Mouse (Mus musculus): ENCODE measurements around the gene Atrn.
"Not testable (repeated sequence)": the region's sequence is repeated elsewhere in the genome, so short reads cannot be mapped to it uniquely, and the experiment has no call there.

Gene Atrn

GRCm38 (mm10) chr2:130961851-130962250, 55.6 kb downstream of the Atrn start:
- DNase-seq = no peak

- DNase-seq = no peak
These were observed 58.7 kb downstream of the Atrn start for GRCm38 (mm10) chr2:130965042-130965441.

- DNase-seq = no peak
These were observed 64.7 kb downstream of the Atrn start for GRCm38 (mm10) chr2:130971030-130971429.

- no peak for DNase-seq
These were observed 66.1 kb downstream of the Atrn start for GRCm38 (mm10) chr2:130972386-130972785.

GRCm38 (mm10) chr2:130974928-130975327, 68.6 kb downstream of the Atrn start:
- no peak for DNase-seq

GRCm38 (mm10) chr2:130977589-130977988, 71.3 kb downstream of the Atrn start:
- no peak for DNase-seq

- DNase-seq = no peak
These were observed 72.0 kb downstream of the Atrn start for GRCm38 (mm10) chr2:130978058-130978847.

- no peak for DNase-seq
These were observed 72.8 kb downstream of the Atrn start for GRCm38 (mm10) chr2:130979138-130979537.

GRCm38 (mm10) chr2:130992818-130993217, 86.5 kb downstream of the Atrn start:
- no peak for DNase-seq

- no peak for DNase-seq
These were observed 102.8 kb downstream of the Atrn start for GRCm38 (mm10) chr2:131009123-131009522.

- no peak for DNase-seq
These were observed 104.3 kb downstream of the Atrn start for GRCm38 (mm10) chr2:131010566-131010965.

- no peak for DNase-seq
These were observed 118.9 kb downstream of the Atrn start for GRCm38 (mm10) chr2:131025230-131025629.

GRCm38 (mm10) chr2:131026941-131027340, 120.6 kb downstream of the Atrn start:
- no peak for DNase-seq

GRCm38 (mm10) chr2:131029065-131029935, 123.0 kb downstream of the Atrn start:
- no peak for DNase-seq

GRCm38 (mm10) chr2:131030561-131030960, 124.3 kb downstream of the Atrn start:
- DNase-seq = no peak

GRCm38 (mm10) chr2:131030998-131031397, 124.7 kb downstream of the Atrn start:
- DNase-seq = no peak

GRCm38 (mm10) chr2:131031406-131031805, 125.1 kb downstream of the Atrn start:
- DNase-seq = not testable (repeated sequence)

- DNase-seq = no peak
These were observed 130.0 kb downstream of the Atrn start for GRCm38 (mm10) chr2:131036343-131036742.

GRCm38 (mm10) chr2:131036757-131037156, 130.5 kb downstream of the Atrn start:
- DNase-seq = no peak

GRCm38 (mm10) chr2:131037226-131037990, 131.1 kb downstream of the Atrn start:
- peak; percentile 31 for DNase-seq

- no peak for DNase-seq
These were observed 131.9 kb downstream of the Atrn start for GRCm38 (mm10) chr2:131038197-131038596.

- DNase-seq = no peak
These were observed 132.4 kb downstream of the Atrn start for GRCm38 (mm10) chr2:131038675-131039074.

Measured in thymus, postnatal 25 days (tissue).